Mouse (Mus musculus): Measurements from ENCODE around the gene Gm20458. TPM values are rescaled to one million over a fixed set of nuclear protein-coding genes. Genes with fewer than 3 reads are reported as not detected.

Gene Gm20458
- polyA plus RNA-seq, 1 experiment from 2014 or later: 12.2 TPM

Other genes starting within 250 kb of the Gm20458 start
- not detected in 2 replicates for gene Wfdc15b, start 239.3 kb upstream of the Gm20458 start, polyA plus RNA-seq (2015; fragmentation: Nextera tagmentation; extraction: Ambion mirVana)
- gene Svs2, start 222.5 kb upstream of the Gm20458 start, polyA plus RNA-seq (2015; fragmentation: Nextera tagmentation; extraction: Ambion mirVana): not detected in 2 replicates
- gene Svs3b, start 204.3 kb upstream of the Gm20458 start, polyA plus RNA-seq (2015; fragmentation: Nextera tagmentation; extraction: Ambion mirVana): not detected in 2 replicates
- gene Svs4, start 182.5 kb upstream of the Gm20458 start, polyA plus RNA-seq (2015; fragmentation: Nextera tagmentation; extraction: Ambion mirVana): not detected in 2 replicates
- not detected in 2 replicates for gene Svs3a, start 171.7 kb upstream of the Gm20458 start, polyA plus RNA-seq (2015; fragmentation: Nextera tagmentation; extraction: Ambion mirVana)
- gene Svs6, start 144.2 kb upstream of the Gm20458 start, polyA plus RNA-seq (2015; fragmentation: Nextera tagmentation; extraction: Ambion mirVana): not detected in 2 replicates
- not detected in 2 replicates for gene Svs5, start 128.2 kb upstream of the Gm20458 start, polyA plus RNA-seq (2015; fragmentation: Nextera tagmentation; extraction: Ambion mirVana)
- gene Slpi, start 71.9 kb upstream of the Gm20458 start, polyA plus RNA-seq (2015; fragmentation: Nextera tagmentation; extraction: Ambion mirVana): 9.9 and 14.5 TPM in 2 replicates
- gene Rbpjl, start 57.8 kb upstream of the Gm20458 start, polyA plus RNA-seq (2015; fragmentation: Nextera tagmentation; extraction: Ambion mirVana): 0.50 and 0.98 TPM in 2 replicates
- 33.4 and 58.2 TPM in 2 replicates for gene Matn4, start 55.8 kb upstream of the Gm20458 start, polyA plus RNA-seq (2015; fragmentation: Nextera tagmentation; extraction: Ambion mirVana)
- gene Sdc4, start 17.1 kb upstream of the Gm20458 start, polyA plus RNA-seq (2015; fragmentation: Nextera tagmentation; extraction: Ambion mirVana): 113 and 114 TPM in 2 replicates
- 66.3 and 67.8 TPM in 2 replicates for gene Sys1, start 4.0 kb upstream of the Gm20458 start, polyA plus RNA-seq (2015; fragmentation: Nextera tagmentation; extraction: Ambion mirVana)
- gene Trp53tg5, start 12.8 kb downstream of the Gm20458 start, polyA plus RNA-seq (2015; fragmentation: Nextera tagmentation; extraction: Ambion mirVana): not detected in 2 replicates
- gene Dbndd2, start 25.1 kb downstream of the Gm20458 start, polyA plus RNA-seq (2015; fragmentation: Nextera tagmentation; extraction: Ambion mirVana): 8.4 and 10.3 TPM in 2 replicates
- 63.0 and 70.5 TPM in 2 replicates for gene Pigt, start 36.6 kb downstream of the Gm20458 start, polyA plus RNA-seq (2015; fragmentation: Nextera tagmentation; extraction: Ambion mirVana)
- gene Wfdc2, start 101.4 kb downstream of the Gm20458 start, polyA plus RNA-seq (2015; fragmentation: Nextera tagmentation; extraction: Ambion mirVana): 47.5 and 73.4 TPM in 2 replicates
- gene Spint3, start 112.5 kb downstream of the Gm20458 start, polyA plus RNA-seq (2015; fragmentation: Nextera tagmentation; extraction: Ambion mirVana): not detected in 2 replicates
- gene Wfdc6a, start 124.5 kb downstream of the Gm20458 start, polyA plus RNA-seq (2015; fragmentation: Nextera tagmentation; extraction: Ambion mirVana): 0.22 and 0.27 TPM in 2 replicates
- gene Eppin, start 132.6 kb downstream of the Gm20458 start, polyA plus RNA-seq (2015; fragmentation: Nextera tagmentation; extraction: Ambion mirVana): not detected in 2 replicates
- not detected in 2 replicates for gene Wfdc6b, start 152.6 kb downstream of the Gm20458 start, polyA plus RNA-seq (2015; fragmentation: Nextera tagmentation; extraction: Ambion mirVana)
- not detected in 2 replicates for gene Wfdc8, start 152.7 kb downstream of the Gm20458 start, polyA plus RNA-seq (2015; fragmentation: Nextera tagmentation; extraction: Ambion mirVana)
- not detected in 2 replicates for gene Wfdc16, start 177.8 kb downstream of the Gm20458 start, polyA plus RNA-seq (2015; fragmentation: Nextera tagmentation; extraction: Ambion mirVana)
- 1.5 and 2.8 TPM in 2 replicates for gene Wfdc10, start 195.1 kb downstream of the Gm20458 start, polyA plus RNA-seq (2015; fragmentation: Nextera tagmentation; extraction: Ambion mirVana)
- gene Wfdc9, start 195.6 kb downstream of the Gm20458 start, polyA plus RNA-seq (2015; fragmentation: Nextera tagmentation; extraction: Ambion mirVana): not detected in 2 replicates
- not detected in 2 replicates for gene Wfdc11, start 213.1 kb downstream of the Gm20458 start, polyA plus RNA-seq (2015; fragmentation: Nextera tagmentation; extraction: Ambion mirVana)
- 0.16 and 0.71 TPM in 2 replicates for gene Wfdc13, start 224.1 kb downstream of the Gm20458 start, polyA plus RNA-seq (2015; fragmentation: Nextera tagmentation; extraction: Ambion mirVana)
- not detected in 2 replicates for gene Spint4, start 237.5 kb downstream of the Gm20458 start, polyA plus RNA-seq (2015; fragmentation: Nextera tagmentation; extraction: Ambion mirVana)

Measured in embryonic facial prominence, embryonic 15.5 days (tissue).